Mouse (Mus musculus): ENCODE results near the gene Rtraf.

- no peak for TF ChIP-seq CTCF (IDR thresholded peaks at IDR 0.05; ENCODE audit: extremely low read depth, insufficient read depth, insufficient read length, insufficient replicate concordance)
- no peak for TF ChIP-seq POLR2A (IDR thresholded peaks at IDR 0.05; ENCODE audit: low read depth, low read length)
Observed at GRCm38 (mm10) chr14:19796541-19797304, 26.9 kb downstream of the Rtraf start.

All from spleen, adult 2 months (tissue).